Mouse (Mus musculus) common myeloid progenitor, adult 5-6 weeks (primary cell): ENCODE results near the gene Astn1. TPM values are rescaled to one million over a fixed set of nuclear protein-coding genes. Genes with fewer than 3 reads are reported as not detected.

Experiments
- ATAC-seq: replicated peaks from 2 replicates; pipeline ENCODE4 v1.8.0; 2016; ENCODE audit warnings: low read depth, mild to moderate bottlenecking, moderate TSS enrichment, inconsistent platforms; ENCODE audit not compliant: poor library complexity, severe bottlenecking
- total RNA-seq: library from RNA; stranded (forward); fragments of 200-1000, 187-1606 nt; gene quantifications from 2 replicates; pipeline ENCODE4 v1.2.3, GENCODE M21; 2017

The Astn1 gene
- total RNA-seq: not detected in 2 replicates

GRCm38 (mm10) chr1:158361964-158362291 is at the start of gene Astn1:
Gene Astn1 (plus strand): TSS chr1:158362273.
- no peak for ATAC-seq

- ATAC-seq: no peak
Observed at GRCm38 (mm10) chr1:158323325-158323724, 38.7 kb upstream of the Astn1 start.

- ATAC-seq: no peak
Observed at GRCm38 (mm10) chr1:158328126-158328525, 33.9 kb upstream of the Astn1 start.

- ATAC-seq: no peak
Observed at GRCm38 (mm10) chr1:158328839-158329238, 33.2 kb upstream of the Astn1 start.

GRCm38 (mm10) chr1:158343243-158343714 is 18.8 kb upstream of the Astn1 start:
- ATAC-seq: no peak

GRCm38 (mm10) chr1:158353656-158354371 is 8.3 kb upstream of the Astn1 start:
- no peak for ATAC-seq

- no peak for ATAC-seq
Observed at GRCm38 (mm10) chr1:158355177-158356050, 6.7 kb upstream of the Astn1 start.

GRCm38 (mm10) chr1:158356051-158356461 is 6.0 kb upstream of the Astn1 start, which contains the start of gene Brinp2:
Gene Brinp2 (minus strand): TSS chr1:158356326.
- ATAC-seq: peak; percentile 89

GRCm38 (mm10) chr1:158362292-158363101 is 424 bp downstream of the Astn1 start:
- ATAC-seq: no peak

- ATAC-seq: no peak
Observed at GRCm38 (mm10) chr1:158364461-158364860, 2.4 kb downstream of the Astn1 start.

GRCm38 (mm10) chr1:158382277-158382676 is 20.2 kb downstream of the Astn1 start:
- no peak for ATAC-seq

GRCm38 (mm10) chr1:158383210-158383609 is 21.1 kb downstream of the Astn1 start:
- no peak for ATAC-seq

GRCm38 (mm10) chr1:158385311-158385710 is 23.2 kb downstream of the Astn1 start:
- no peak for ATAC-seq

GRCm38 (mm10) chr1:158386781-158387180 is 24.7 kb downstream of the Astn1 start:
- ATAC-seq: no peak

- no peak for ATAC-seq
Observed at GRCm38 (mm10) chr1:158388995-158389394, 26.9 kb downstream of the Astn1 start.

GRCm38 (mm10) chr1:158390693-158391092 is 28.6 kb downstream of the Astn1 start:
- no peak for ATAC-seq

GRCm38 (mm10) chr1:158397058-158397457 is 35.0 kb downstream of the Astn1 start:
- no peak for ATAC-seq

- ATAC-seq: no peak
Observed at GRCm38 (mm10) chr1:158400898-158401297, 38.8 kb downstream of the Astn1 start.

GRCm38 (mm10) chr1:158405899-158406769 is 44.1 kb downstream of the Astn1 start:
- ATAC-seq: no peak
